Mouse (Mus musculus) megakaryocyte progenitor cell, adult 5-6 weeks (primary cell): ENCODE measurements around the gene Ppp2ca. TPM values are rescaled to one million over a fixed set of nuclear protein-coding genes. Genes with fewer than 3 reads are reported as not detected.
A peak's percentile ranks its signal among the peaks of the same experiment; 100 is the strongest.
"Not testable (repeated sequence)": the region's sequence is repeated elsewhere in the genome, so short reads cannot be mapped to it uniquely, and the experiment has no call there.

Source experiments
- ATAC-seq: replicated peaks from 2 replicates; pipeline ENCODE4 v1.8.0; 2016; ENCODE audit warnings: mild to moderate bottlenecking, moderate TSS enrichment, inconsistent platforms; ENCODE audit not compliant: poor library complexity
- total RNA-seq, 2 experiments: library from RNA; stranded (forward) in 1 of 2; stranded (reverse) in 1 of 2; fragments of 157-497, 149-512 nt in 1 of 2; fragments of 200-1000 nt in 1 of 2; gene quantifications; 2 replicates each; pipeline versions ENCODE4 v1.2.3 to v1.2.4; 2015 to 2017

The Ppp2ca gene
- total RNA-seq, 2 experiments from 2014 or later, result 83.7 to 99.1 TPM

DNA sequence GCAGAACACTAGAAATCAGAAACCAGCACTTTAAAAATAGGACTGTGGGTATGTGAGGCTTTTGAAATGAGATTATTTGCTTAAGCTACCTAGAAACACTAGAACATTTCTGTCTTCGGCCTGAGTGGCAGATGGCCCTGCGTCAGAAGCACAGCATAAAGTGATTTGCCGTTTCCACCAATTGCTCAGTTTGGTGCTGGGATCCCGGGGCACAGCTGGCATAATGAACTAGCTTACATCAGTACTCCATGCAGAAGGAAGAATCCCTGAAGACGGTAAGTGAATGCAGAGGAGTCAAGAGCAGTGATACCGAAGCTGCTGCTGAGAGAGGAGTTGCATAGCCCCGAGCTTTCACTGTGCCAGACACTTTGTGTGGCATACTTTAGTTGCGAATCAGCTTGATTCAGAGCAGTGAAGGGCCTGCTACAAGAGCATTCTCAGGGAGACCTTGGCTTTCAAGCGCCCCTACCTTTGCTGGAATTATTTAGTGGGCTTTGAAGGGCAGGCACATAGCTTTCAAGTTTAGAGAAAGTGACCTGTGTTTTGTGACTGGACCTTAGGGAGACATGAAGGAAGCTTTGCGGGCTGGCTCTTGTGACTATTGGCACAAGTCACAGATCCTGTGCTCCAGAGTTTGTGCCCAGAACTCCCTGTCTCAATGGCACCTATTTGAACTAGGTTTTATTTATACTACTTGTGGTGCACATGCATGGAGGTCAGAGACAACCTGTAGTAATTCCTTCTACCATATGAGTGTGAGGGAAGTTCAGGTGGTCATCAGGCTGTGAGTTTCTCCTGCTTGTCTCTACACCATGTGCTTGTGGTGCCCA is 31.4 kb downstream of the Ppp2ca start:
- no peak for ATAC-seq

DNA sequence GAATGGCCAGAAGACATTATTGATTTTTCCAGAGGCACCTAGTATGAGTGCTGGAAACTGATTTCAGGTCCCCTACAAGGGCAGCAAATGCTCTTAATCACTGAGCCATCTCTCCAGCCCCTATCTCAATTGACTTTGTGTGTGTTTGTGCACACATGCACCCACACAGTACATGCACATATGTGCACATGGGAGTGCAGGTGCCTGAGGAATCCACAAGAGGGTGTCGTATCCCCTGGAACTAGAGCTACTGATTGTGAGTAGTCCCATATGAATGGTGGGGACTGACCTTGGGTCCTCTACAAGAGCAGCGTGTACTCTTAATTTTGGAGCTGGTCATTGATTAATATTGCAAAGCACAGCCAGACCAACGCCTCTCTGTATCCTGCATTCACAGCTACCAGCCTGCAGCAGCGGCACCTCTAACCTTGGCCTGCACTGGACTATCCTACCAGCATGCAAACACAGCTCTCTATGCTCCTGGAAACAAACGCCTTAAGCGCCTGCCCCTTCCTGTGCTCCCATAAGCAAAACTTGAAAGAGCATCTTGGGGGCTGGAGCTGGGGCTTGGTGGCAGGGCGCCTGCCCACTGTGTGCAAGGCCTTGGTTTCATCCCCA is 32.1 kb downstream of the Ppp2ca start:
- ATAC-seq, result peak; percentile 55; the same call in 1 of the 2 replicates

- ATAC-seq, result peak; percentile 76
Measured at GRCm38 (mm10) chr11:52143675-52144074, 45.2 kb downstream of the Ppp2ca start.

DNA sequence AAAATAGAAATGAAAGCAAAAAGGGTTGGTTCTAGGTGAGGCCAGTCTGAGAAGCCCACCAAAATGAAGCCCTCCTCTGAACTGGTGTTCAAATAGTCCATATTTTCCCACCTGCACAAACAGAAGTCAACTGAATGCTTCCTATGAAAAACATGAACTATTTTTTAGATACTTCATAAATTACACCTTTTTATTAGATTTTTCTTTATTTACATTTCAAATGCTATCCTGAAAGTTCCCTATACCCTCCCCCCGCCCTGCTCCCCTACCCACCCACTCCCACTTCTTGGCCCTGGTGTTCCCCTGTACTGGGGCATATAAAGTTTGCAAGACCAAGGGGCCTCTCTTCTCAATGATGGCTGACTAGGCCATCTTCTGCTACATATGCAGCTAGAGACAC is 46.9 kb downstream of the Ppp2ca start, which contains the start of gene Olfr1373:
Gene Olfr1373, minus strand, starts transcription at position 101 of the 400 bp plus-strand sequence.
- not testable (repeated sequence) for ATAC-seq

DNA sequence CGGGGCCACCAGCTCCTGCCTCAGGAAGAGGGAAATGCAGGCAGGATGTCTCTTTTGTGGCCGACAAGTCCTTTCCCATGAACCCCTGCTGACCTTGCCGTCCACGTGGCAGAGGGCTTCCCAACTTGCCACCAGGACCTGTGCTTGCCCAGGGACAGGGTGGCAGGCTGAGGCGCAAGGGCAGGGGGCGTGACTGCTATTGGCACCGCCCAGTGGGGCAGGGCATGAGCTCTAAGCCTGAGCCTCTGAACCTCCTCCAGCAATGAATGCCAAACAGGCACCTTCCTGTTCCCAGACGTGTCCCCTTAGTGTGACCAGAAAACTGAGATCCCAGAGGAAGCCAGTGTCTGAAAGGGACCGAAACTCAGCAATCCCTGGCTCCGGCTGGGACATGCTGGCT is 65.4 kb downstream of the Ppp2ca start:
- ATAC-seq, result peak; percentile 63

GRCm38 (mm10) chr11:52167126-52167525 is 68.6 kb downstream of the Ppp2ca start:
- peak; percentile 52; the same call in 1 of the 2 replicates for ATAC-seq

GRCm38 (mm10) chr11:52167901-52168302 is 69.4 kb downstream of the Ppp2ca start:
- not testable (repeated sequence) for ATAC-seq

GRCm38 (mm10) chr11:52168461-52168860 is 70.0 kb downstream of the Ppp2ca start:
- ATAC-seq, result no peak

Other genes starting within 250 kb of the Ppp2ca start
- gene Jade2, start 241.0 kb upstream of the Ppp2ca start, total RNA-seq (2015), result 5.7 and 7.7 TPM in 2 replicates
- gene Jade2, start 241.0 kb upstream of the Ppp2ca start, total RNA-seq (2017), result 6.0 and 7.0 TPM in 2 replicates
- 93.9 and 114 TPM in 2 replicates for gene Cdkn2aipnl, start 131.0 kb upstream of the Ppp2ca start, total RNA-seq (2015)
- 66.9 and 67.3 TPM in 2 replicates for gene Cdkn2aipnl, start 131.0 kb upstream of the Ppp2ca start, total RNA-seq (2017)
- 84.4 and 88.0 TPM in 2 replicates for gene Ube2b, start 97.9 kb upstream of the Ppp2ca start, total RNA-seq (2015)
- gene Ube2b, start 97.9 kb upstream of the Ppp2ca start, total RNA-seq (2017), result 68.8 and 102 TPM in 2 replicates
- 3.3 and 4.1 TPM in 2 replicates for gene Cdkl3, start 94.5 kb upstream of the Ppp2ca start, total RNA-seq (2015)
- 3.9 and 6.1 TPM in 2 replicates for gene Cdkl3, start 94.5 kb upstream of the Ppp2ca start, total RNA-seq (2017)
- gene Olfr1373, start 46.8 kb downstream of the Ppp2ca start, total RNA-seq (2015), result not detected in 2 replicates
- 0.25 TPM in 1 of 2 replicates, not detected in the other for gene Olfr1373, start 46.8 kb downstream of the Ppp2ca start, total RNA-seq (2017)
- gene Olfr1371, start 115.3 kb downstream of the Ppp2ca start, total RNA-seq (2015), result not detected in 2 replicates
- not detected in 2 replicates for gene Olfr1371, start 115.3 kb downstream of the Ppp2ca start, total RNA-seq (2017)
- gene Skp1a, start 133.3 kb downstream of the Ppp2ca start, total RNA-seq (2015), result 251 and 286 TPM in 2 replicates
- 254 and 291 TPM in 2 replicates for gene Skp1a, start 133.3 kb downstream of the Ppp2ca start, total RNA-seq (2017)
- gene Tcf7, start 184.3 kb downstream of the Ppp2ca start, total RNA-seq (2015), result 1.0 and 2.6 TPM in 2 replicates
- 0.64 TPM in 1 of 2 replicates, not detected in the other for gene Tcf7, start 184.3 kb downstream of the Ppp2ca start, total RNA-seq (2017)